Mouse (Mus musculus): ENCODE results near the gene Hspa12a. TPM values are rescaled to one million over a fixed set of nuclear protein-coding genes. Genes with fewer than 3 reads are reported as not detected.

The Hspa12a gene
- 100 to 1,000 TPM; 217 to 223 TPM for total RNA-seq (2021)

- peak; percentile 96 to 98 for DNase-seq (ENCODE audit: low spot score in 2 of 2)
- intact Hi-C loops (cut with DNase I): no loop called here
These were observed at the start of gene Hspa12a, which contains the start of gene Eno4 for GRCm38 (mm10) chr19:58942841-58943828. TSS of gene Hspa12a (minus strand) at chr19:58943654. TSS of gene Eno4 (plus strand) at chr19:58943425.

- intact Hi-C loops (cut with DNase I): no loop called here
- DNase-seq (ENCODE audit: low spot score in 2 of 2): no peak
These were observed 38.1 kb upstream of the Hspa12a start for GRCm38 (mm10) chr19:58981571-58981970.

- intact Hi-C loops (cut with DNase I): no loop called here
- DNase-seq (ENCODE audit: low spot score in 2 of 2): no peak
These were observed 36.6 kb upstream of the Hspa12a start for GRCm38 (mm10) chr19:58980056-58980440.

- DNase-seq (ENCODE audit: low spot score in 2 of 2): no peak
These were observed 36.1 kb upstream of the Hspa12a start for GRCm38 (mm10) chr19:58979436-58980055.

GRCm38 (mm10) chr19:58978401-58979171, 35.1 kb upstream of the Hspa12a start:
- intact Hi-C loops (cut with DNase I): no loop called here
- DNase-seq (ENCODE audit: low spot score in 2 of 2): peak; percentile 35 to 56

More at GRCm38 (mm10) chr19:58979436-58980055, 36.1 kb upstream of the Hspa12a start:
- intact Hi-C loops (cut with DNase I): no loop called here

- intact Hi-C loops (cut with DNase I): no loop called here
- DNase-seq (ENCODE audit: low spot score in 2 of 2): no peak
These were observed 31.9 kb upstream of the Hspa12a start for GRCm38 (mm10) chr19:58975216-58975863.

- intact Hi-C loops (cut with DNase I): no loop called here
- no peak for DNase-seq (ENCODE audit: low spot score in 2 of 2)
These were observed 30.7 kb upstream of the Hspa12a start for GRCm38 (mm10) chr19:58974126-58974525.

GRCm38 (mm10) chr19:58970826-58971225, 27.4 kb upstream of the Hspa12a start:
- intact Hi-C loops (cut with DNase I): no loop called here
- no peak for DNase-seq (ENCODE audit: low spot score in 2 of 2)

- intact Hi-C loops (cut with DNase I): no loop called here
- no peak for DNase-seq (ENCODE audit: low spot score in 2 of 2)
These were observed 25.5 kb upstream of the Hspa12a start for GRCm38 (mm10) chr19:58968731-58969506.

- no peak for DNase-seq (ENCODE audit: low spot score in 2 of 2)
These were observed 19.6 kb upstream of the Hspa12a start for GRCm38 (mm10) chr19:58963011-58963410.

GRCm38 (mm10) chr19:58954779-58955178, 11.3 kb upstream of the Hspa12a start:
- intact Hi-C loops (cut with DNase I): no loop called here
- no peak for DNase-seq (ENCODE audit: low spot score in 2 of 2)

More at GRCm38 (mm10) chr19:58963011-58963410, 19.6 kb upstream of the Hspa12a start:
- intact Hi-C loops (cut with DNase I): no loop called here

- intact Hi-C loops (cut with DNase I): no loop called here
- DNase-seq (ENCODE audit: low spot score in 2 of 2): no peak
These were observed 8.8 kb upstream of the Hspa12a start for GRCm38 (mm10) chr19:58952236-58952635.

- intact Hi-C loops (cut with DNase I): no loop called here
- DNase-seq (ENCODE audit: low spot score in 2 of 2): no peak
These were observed 8.1 kb upstream of the Hspa12a start for GRCm38 (mm10) chr19:58951521-58951920.

- DNase-seq (ENCODE audit: low spot score in 2 of 2): no peak
- intact Hi-C loops (cut with DNase I): no loop called here
These were observed 2.5 kb upstream of the Hspa12a start for GRCm38 (mm10) chr19:58945959-58946358.

- intact Hi-C loops (cut with DNase I): no loop called here
- DNase-seq (ENCODE audit: low spot score in 2 of 2): no peak
These were observed 10.4 kb downstream of the Hspa12a start for GRCm38 (mm10) chr19:58933062-58933461.

- DNase-seq (ENCODE audit: low spot score in 2 of 2): no peak
- intact Hi-C loops (cut with DNase I): no loop called here
These were observed 12.2 kb downstream of the Hspa12a start for GRCm38 (mm10) chr19:58931081-58931800.

GRCm38 (mm10) chr19:58919148-58919547, 24.3 kb downstream of the Hspa12a start:
- intact Hi-C loops (cut with DNase I): no loop called here
- no peak for DNase-seq (ENCODE audit: low spot score in 2 of 2)

- DNase-seq (ENCODE audit: low spot score in 2 of 2): no peak
- intact Hi-C loops (cut with DNase I): no loop called here
These were observed 24.9 kb downstream of the Hspa12a start for GRCm38 (mm10) chr19:58918597-58918996.

Measured in left cerebral cortex, postnatal 36 days (tissue).